In the genomic region with DNA sequence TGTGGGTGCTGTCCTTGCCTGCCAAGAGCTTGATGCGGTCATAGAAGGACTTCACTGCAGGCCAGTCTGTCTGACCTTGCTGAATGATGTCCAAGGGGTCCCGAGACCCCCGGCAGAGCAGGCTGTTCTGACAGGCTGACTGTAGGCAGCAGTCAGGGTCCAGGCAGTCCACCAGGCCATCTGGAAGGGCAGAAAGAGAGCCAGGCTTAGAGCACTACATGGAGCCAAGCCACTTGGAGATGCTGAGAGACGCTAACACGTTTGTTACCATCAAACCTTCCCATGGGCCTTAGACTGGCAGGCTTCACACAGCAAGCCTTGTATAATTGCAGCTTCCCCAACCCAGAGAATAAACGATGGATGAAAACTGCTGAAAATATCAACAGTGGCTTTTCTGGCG, we compare ENCODE assay signal across 18 mouse cellular contexts.
"Had no signal": no experiment of that assay in that cellular context is flagged by ENCODE, and none has a peak within 500 bp of the region (broad histone marks: within the 10 kb centered on the region; RNA-seq: fewer than 3 reads in every experiment).

No protein-coding gene starts in this region.

- H3K4me2 ChIP-seq: lung, embryonic 14.5 days; midbrain, embryonic 12.5 days; neural tube, embryonic 13.5 days; neural tube, embryonic 15.5 days had no signal

- H3K36me3 ChIP-seq: midbrain, embryonic 10.5 days; midbrain, embryonic 12.5 days; neural tube, embryonic 13.5 days; neural tube, embryonic 15.5 days had no signal

- H3K9me3 ChIP-seq: midbrain, embryonic 10.5 days; midbrain, embryonic 12.5 days; neural tube, embryonic 13.5 days; neural tube, embryonic 15.5 days had no signal

- H3K9ac ChIP-seq: lung, embryonic 14.5 days; midbrain, embryonic 12.5 days; neural tube, embryonic 13.5 days; neural tube, embryonic 15.5 days had no signal

- DNase-seq: lung, adult 18-20 months; lung, embryonic 14.5 days; lung, postnatal 10 days; lung, postnatal 4 days; midbrain, embryonic 14.5 days; retina, postnatal 1 day; right cerebral cortex, adult 18-20 months; right cerebral cortex, postnatal 25 days; right cerebral cortex, postnatal 4 days; spleen, adult 18-20 months; thymus, adult 18-20 months; thymus, postnatal 14 days; thymus, postnatal 36 days had no signal

- H3K4me3 ChIP-seq: midbrain, embryonic 10.5 days; midbrain, embryonic 12.5 days; myocyte; neural tube, embryonic 13.5 days; neural tube, embryonic 15.5 days had no signal

- H3K27me3 ChIP-seq: neural tube, embryonic 13.5 days; neural tube, embryonic 15.5 days had no signal

- H3K27ac ChIP-seq: midbrain, embryonic 10.5 days; midbrain, embryonic 12.5 days; neural tube, embryonic 13.5 days; neural tube, embryonic 15.5 days had no signal
